Mouse (Mus musculus) lung, embryonic 16.5 days (tissue): Measurements from ENCODE around the gene Sugct. TPM values are rescaled to one million over a fixed set of nuclear protein-coding genes. Genes with fewer than 3 reads are reported as not detected.
"Not testable (repeated sequence)": the region's sequence is repeated elsewhere in the genome, so short reads cannot be mapped to it uniquely, and the experiment has no call there.

Experiments
- ATAC-seq: fragments of 200-750 bp; cut with Nextera tagmentation; 2 replicates; pipeline ENCODE4 v1.8.0; 2017; ENCODE audit warnings: low read depth, mild to moderate bottlenecking, moderate library complexity
- H3K27ac ChIP-seq: fragments of 300-500 bp; sonication (generic); 2 replicates; pipeline ENCODE4 v1.5.1; 2014; ENCODE audit warnings: mild to moderate bottlenecking, control low read depth, low read length
- H3K27me3 ChIP-seq: fragments of 300-500 bp; sonication (generic); 2 replicates; pipeline ENCODE4 v1.6.1; 2014; ENCODE audit warnings: low read depth, low read length, mixed read lengths; ENCODE audit not compliant: control insufficient read depth, insufficient read depth
- H3K36me3 ChIP-seq: fragments of 300-500 bp; sonication (generic); 2 replicates; pipeline ENCODE4 v1.6.1; 2014; ENCODE audit warnings: low read length; ENCODE audit not compliant: control insufficient read depth, insufficient read depth
- H3K4me1 ChIP-seq: fragments of 300-500 bp; sonication (generic); replicated peaks from 2 replicates; pipeline ENCODE4 v1.6.1; 2014; ENCODE audit warnings: low read length, mixed read lengths; ENCODE audit not compliant: control insufficient read depth, insufficient read depth
- H3K4me2 ChIP-seq: fragments of 300-500 bp; sonication (generic); 2 replicates; pipeline ENCODE4 v1.6.1; 2014; ENCODE audit warnings: low read depth, low read length, control low read depth
- H3K4me3 ChIP-seq: fragments of 300-500 bp; sonication (generic); 2 replicates; pipeline ENCODE4 v1.5.1; 2014; ENCODE audit warnings: mild to moderate bottlenecking, low read length, control low read depth
- H3K9ac ChIP-seq: fragments of 300-500 bp; sonication (generic); 2 replicates; pipeline ENCODE4 v1.6.1; 2014; ENCODE audit warnings: low read length, control low read depth
- H3K9me3 ChIP-seq: fragments of 300-500 bp; sonication (generic); 2 replicates; pipeline ENCODE4 v1.6.1; 2016; ENCODE audit warnings: low read length; ENCODE audit not compliant: control insufficient read depth
- WGBS: fragments of 180-500 bp; shearing (Covaris S2); extraction: QIAGEN DNeasy Blood & Tissue Kit; methylation state at CpG from one replicate; pipeline ENCODE4 v1.1.7; 2014; 5-methylcytosine and 5-hydroxymethylcytosine counted together
- polyA plus RNA-seq: library from polyadenylated mRNA; unstranded; fragments of >200 nt; fragmentation: Nextera tagmentation; extraction: Ambion mirVana; gene quantifications from 2 replicates; pipeline ENCODE4 v1.2.1, GENCODE M21; 2015

Sugct gene
- polyA plus RNA-seq, 1 experiment from 2014 or later, result 6.3 TPM

DNA sequence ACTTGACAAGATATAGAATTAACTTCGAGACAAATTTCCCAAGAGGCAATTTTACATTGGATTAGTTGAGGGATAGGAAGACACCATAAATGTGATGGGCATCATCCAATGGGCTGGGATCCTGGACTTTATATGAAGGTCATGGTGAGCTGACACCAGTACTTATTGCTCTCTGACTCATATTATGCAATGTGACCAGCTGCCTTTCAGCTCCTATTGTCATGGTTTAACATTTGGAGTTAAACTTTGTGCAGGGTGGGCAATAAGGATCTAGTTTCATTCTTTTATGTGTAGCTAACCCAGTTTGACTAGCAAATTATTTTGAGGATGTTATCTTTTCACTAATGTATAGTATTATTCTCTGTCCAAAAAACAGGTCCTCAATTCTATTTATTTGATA lies 854.4 kb downstream of the Sugct start:
- no peak for ATAC-seq
- H3K27me3 ChIP-seq, result no peaks in the 10 kb centered on the region
- H3K9me3 ChIP-seq, result no peaks in the 10 kb centered on the region
- no peaks in the 10 kb centered on the region for H3K4me1 ChIP-seq
- no peak overlapping the region for H3K4me3 ChIP-seq
- H3K27ac ChIP-seq, result no peak overlapping the region
- no peak overlapping the region for H3K4me2 ChIP-seq
- no peaks in the 10 kb centered on the region for H3K36me3 ChIP-seq
- no peak overlapping the region for H3K9ac ChIP-seq
- WGBS, result 85% methylated on average over 1 of the region's 1 CpGs

DNA sequence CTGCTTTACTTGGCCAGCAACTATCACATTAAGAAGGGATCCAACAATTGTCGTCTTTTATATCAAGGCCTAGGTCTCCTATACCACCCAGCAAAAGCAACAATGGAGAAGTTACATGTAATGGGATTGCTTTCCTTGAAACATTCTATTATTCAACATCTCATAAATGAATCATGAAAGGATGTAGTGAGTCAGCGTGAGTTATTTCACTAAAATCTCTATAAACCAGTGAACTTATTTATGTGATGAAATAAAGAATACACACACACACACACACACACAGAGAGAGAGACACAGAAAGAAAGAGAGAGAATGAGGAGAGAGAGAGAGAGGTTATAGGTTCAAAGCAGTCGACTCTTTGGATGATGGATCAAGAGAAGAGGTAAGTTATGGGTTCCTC lies 856.9 kb downstream of the Sugct start:
- no peak for ATAC-seq
- H3K4me1 ChIP-seq, result no peaks in the 10 kb centered on the region
- H3K27me3 ChIP-seq, result no peaks in the 10 kb centered on the region
- no peaks in the 10 kb centered on the region for H3K9me3 ChIP-seq
- H3K4me3 ChIP-seq, result no peak overlapping the region
- H3K36me3 ChIP-seq, result no peaks in the 10 kb centered on the region
- H3K9ac ChIP-seq, result no peak overlapping the region
- no peak overlapping the region for H3K4me2 ChIP-seq
- no peak overlapping the region for H3K27ac ChIP-seq
- WGBS, result 89% methylated on average over 3 of the region's 3 CpGs

DNA sequence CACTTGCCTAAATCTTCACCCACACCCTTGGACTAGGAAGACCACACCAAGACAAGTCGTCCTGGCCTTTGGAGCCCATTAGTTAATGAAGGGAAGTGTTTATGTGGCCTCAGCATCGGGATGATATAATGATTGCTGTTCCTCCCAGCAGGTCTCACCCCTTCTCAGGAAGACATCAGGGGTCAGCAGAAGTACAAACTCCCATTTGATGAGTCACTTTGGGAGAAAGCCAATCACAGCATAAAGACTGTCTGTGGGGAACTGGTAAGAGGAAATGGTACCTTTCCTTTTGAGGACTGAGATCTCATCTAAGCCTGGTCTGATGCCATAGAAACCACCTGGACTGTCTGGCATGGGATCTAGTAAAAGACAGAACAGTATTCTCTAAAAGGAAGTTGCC lies 860.2 kb downstream of the Sugct start:
- H3K36me3 ChIP-seq, result no peaks in the 10 kb centered on the region
- H3K4me2 ChIP-seq, result no peak overlapping the region
- H3K27me3 ChIP-seq, result no peaks in the 10 kb centered on the region
- 38% methylated on average over 2 of the region's 2 CpGs for WGBS
- no peak overlapping the region for H3K4me3 ChIP-seq
- ATAC-seq, result no peak
- no peak overlapping the region for H3K9ac ChIP-seq
- H3K27ac ChIP-seq, result no peak overlapping the region
- no peaks in the 10 kb centered on the region for H3K4me1 ChIP-seq
- H3K9me3 ChIP-seq, result no peaks in the 10 kb centered on the region

DNA sequence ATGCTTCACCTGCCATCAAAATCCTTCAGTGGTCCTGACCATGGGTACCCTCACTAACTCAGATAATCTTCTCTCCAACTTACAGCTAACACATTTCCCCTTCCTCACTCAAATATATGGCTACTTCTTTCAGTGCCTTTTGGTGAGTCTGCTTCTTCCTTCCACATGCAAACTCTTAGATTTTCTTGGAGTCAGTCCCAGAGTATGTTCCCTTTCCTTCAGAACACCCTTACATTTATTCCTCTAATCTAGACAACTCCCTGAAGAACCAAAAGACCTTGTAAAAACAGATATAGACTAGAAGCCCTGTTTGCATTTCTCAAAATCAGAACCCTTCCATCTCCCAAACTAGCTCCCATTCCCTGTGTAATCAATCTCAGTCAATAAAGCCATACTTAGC lies 862.3 kb downstream of the Sugct start:
- Histone ChIP-seq H3K9ac (no peak overlapping the region), H3K9me3 (no peaks in the 10 kb centered on the region), H3K36me3 (no peaks in the 10 kb centered on the region), H3K27me3 (no peaks in the 10 kb centered on the region), H3K4me2 (no peak overlapping the region), H3K4me3 (no peak overlapping the region), H3K4me1 (no peaks in the 10 kb centered on the region), H3K27ac (no peak overlapping the region)
- ATAC-seq, result no peak

DNA sequence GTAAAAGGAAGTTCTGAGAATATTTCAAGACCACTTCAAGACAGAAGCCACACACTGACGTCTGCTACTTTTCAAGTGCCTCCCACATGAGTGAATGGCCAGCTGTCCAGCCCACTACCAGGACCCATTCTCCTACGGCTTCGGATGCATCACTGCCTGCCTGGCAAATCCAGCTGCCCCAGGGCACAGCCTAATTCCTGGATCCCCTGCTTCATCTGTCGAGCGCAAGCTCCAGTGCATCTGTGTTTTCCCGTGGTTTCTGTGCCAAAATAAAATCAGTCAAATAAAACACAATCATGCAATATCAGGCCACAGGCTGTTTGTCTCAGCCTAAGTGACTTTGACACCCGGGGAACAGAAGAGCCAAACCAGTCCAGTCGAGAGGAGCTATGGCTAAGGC lies 863.5 kb downstream of the Sugct start:
- Histone ChIP-seq H3K4me1 (no peaks in the 10 kb centered on the region), H3K4me2 (no peak overlapping the region)
- WGBS, result 54% methylated on average over 8 of the region's 8 CpGs

DNA sequence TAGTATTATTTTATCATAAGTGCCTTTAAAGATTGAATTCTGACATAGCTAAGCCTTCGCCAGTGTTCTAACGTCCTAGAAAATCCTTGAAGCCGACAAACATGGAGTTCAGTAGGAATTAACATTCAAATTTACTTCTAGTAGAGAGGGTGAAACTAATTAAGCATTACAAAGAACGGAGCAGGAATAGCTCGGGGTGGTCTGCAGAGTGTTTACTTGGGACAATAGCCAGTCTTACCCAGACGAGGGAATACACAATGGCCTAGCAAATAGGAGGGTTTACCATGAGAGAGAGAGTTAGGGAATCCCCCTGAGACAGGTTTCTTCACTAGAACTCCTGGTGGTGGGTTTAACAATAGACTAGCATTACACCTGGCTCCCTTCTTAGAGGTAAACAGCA lies 865.1 kb downstream of the Sugct start:
- not testable (repeated sequence) for H3K9me3 ChIP-seq, H3K4me2 ChIP-seq, H3K27me3 ChIP-seq, H3K36me3 ChIP-seq, H3K27ac ChIP-seq, H3K4me3 ChIP-seq, H3K9ac ChIP-seq, H3K4me1 ChIP-seq, ATAC-seq
- WGBS, result 57% methylated on average over 6 of the region's 6 CpGs

More for the DNA sequence above, 863.5 kb downstream of the Sugct start:
- Histone ChIP-seq H3K27ac (no peak overlapping the region), H3K9me3 (no peaks in the 10 kb centered on the region), H3K9ac (no peak overlapping the region), H3K36me3 (no peaks in the 10 kb centered on the region), H3K4me3 (no peak overlapping the region), H3K27me3 (no peaks in the 10 kb centered on the region)
- ATAC-seq, result no peak

DNA sequence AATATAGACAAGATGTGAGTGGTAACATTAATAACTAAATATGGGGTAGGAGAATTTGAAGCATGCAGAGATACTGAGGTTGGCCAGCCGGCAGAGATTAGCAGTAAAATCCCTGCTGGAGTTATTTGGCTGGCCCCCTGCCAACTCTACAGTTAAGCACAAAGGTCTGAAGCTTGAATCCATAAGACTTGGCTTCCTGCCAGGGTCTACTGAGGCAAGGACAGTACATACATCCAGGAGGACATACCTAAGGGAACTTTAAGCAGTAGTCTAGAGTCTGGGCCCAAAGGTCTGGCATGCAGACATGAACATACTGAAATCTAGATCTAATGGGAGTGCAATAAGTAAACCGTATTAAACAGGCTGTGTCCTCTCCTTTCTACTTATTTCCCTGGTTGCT lies 865.8 kb downstream of the Sugct start:
- Histone ChIP-seq H3K9me3 (no peaks in the 10 kb centered on the region), H3K4me2 (no peak overlapping the region), H3K27me3 (no peaks in the 10 kb centered on the region), H3K27ac (no peak overlapping the region), H3K36me3 (no peaks in the 10 kb centered on the region), H3K4me3 (no peak overlapping the region), H3K4me1 (no peaks in the 10 kb centered on the region), H3K9ac (no peak overlapping the region)
- 48% methylated on average over 2 of the region's 2 CpGs for WGBS
- 0 out of 2 replicates have a peak, but pooled peaks have one; percentile 28 for ATAC-seq

DNA sequence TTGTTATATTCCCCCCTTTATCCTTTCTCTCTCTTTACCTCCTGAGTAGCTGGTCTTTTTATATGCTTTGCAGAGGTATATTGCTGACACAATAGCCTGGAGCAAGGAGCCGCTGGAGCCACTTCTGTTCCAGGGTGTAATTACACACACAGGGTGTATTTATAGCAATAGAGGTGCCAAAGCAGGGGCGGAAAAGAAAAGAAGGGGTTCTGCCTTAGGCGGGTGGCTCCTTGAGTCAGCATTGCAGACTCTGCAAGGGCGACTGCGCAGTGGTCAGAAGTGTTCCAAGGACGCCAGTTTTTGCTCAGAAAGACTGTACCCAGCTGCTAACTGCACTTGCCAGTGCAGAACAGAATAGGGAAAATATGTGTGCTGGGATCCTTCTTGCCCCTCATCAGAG lies 869.7 kb downstream of the Sugct start:
- H3K27ac ChIP-seq, result no peak overlapping the region
- no peak overlapping the region for H3K4me2 ChIP-seq
- no peak overlapping the region for H3K4me3 ChIP-seq
- 84% methylated on average over 6 of the region's 6 CpGs for WGBS
- H3K27me3 ChIP-seq, result no peaks in the 10 kb centered on the region
- no peak for ATAC-seq
- H3K9me3 ChIP-seq, result no peaks in the 10 kb centered on the region
- no peaks in the 10 kb centered on the region for H3K4me1 ChIP-seq
- H3K36me3 ChIP-seq, result no peaks in the 10 kb centered on the region
- no peak overlapping the region for H3K9ac ChIP-seq

DNA sequence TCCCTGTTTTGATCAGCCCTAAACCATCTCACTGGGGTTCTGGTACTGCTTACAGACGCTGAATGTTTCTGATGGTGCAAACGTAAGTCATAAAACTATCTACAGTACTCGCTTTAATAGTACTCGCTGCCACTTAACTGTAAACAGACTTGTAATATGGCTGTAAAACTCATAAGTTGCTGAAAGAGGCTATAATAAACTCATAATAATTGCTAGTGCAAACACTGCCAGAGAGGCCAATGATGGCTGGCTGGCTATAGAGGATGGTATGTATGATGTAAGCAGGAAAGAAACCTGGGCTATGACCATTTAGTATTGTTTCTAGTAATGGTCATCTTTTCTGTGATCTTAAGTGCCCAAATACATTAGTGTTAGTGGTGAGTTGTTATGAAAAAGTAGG lies 873.6 kb downstream of the Sugct start:
- no peak for ATAC-seq
- Histone ChIP-seq H3K4me2 (no peak overlapping the region), H3K4me1 (no peaks in the 10 kb centered on the region), H3K27me3 (no peaks in the 10 kb centered on the region), H3K36me3 (no peaks in the 10 kb centered on the region), H3K27ac (no peak overlapping the region), H3K4me3 (no peak overlapping the region), H3K9me3 (no peaks in the 10 kb centered on the region), H3K9ac (no peak overlapping the region)
- WGBS, result 79% methylated on average over 4 of the region's 4 CpGs

DNA sequence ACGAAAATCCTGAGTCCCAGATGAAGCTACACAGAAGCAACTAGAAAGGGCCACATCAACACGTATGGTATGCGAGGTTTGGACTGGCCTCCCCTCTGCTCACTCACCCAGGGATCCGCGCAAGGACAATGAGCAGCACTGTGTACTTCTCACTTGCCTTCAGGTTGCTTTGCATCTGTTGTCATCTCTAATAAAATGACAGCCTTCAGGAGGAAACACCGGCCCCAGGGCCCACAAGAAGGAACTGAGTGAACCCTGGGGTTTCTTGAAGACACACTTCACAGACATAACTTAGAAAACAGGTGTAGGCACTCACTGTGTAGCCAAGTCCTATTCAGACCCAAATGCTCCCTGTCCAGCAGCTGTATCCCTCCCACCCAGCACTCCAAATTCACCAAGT lies 877.9 kb downstream of the Sugct start:
- Histone ChIP-seq H3K4me1 (no peaks in the 10 kb centered on the region), H3K4me3 (no peak overlapping the region), H3K27ac (no peak overlapping the region), H3K9ac (no peak overlapping the region), H3K9me3 (no peaks in the 10 kb centered on the region), H3K27me3 (no peaks in the 10 kb centered on the region), H3K36me3 (no peaks in the 10 kb centered on the region), H3K4me2 (no peak overlapping the region)
- 71% methylated on average over 6 of the region's 6 CpGs for WGBS
- ATAC-seq, result no peak
